Mouse (Mus musculus) kidney, adult 8-10 months (tissue): Measurements from ENCODE around the gene Atxn1.
A peak's percentile ranks its signal among the peaks of the same experiment; 100 is the strongest.

Experiments
- DNase-seq, 2 experiments: peaks; one replicate each; pipeline ENCODE4 v3.0.0; 2022

Gene Atxn1

DNA sequence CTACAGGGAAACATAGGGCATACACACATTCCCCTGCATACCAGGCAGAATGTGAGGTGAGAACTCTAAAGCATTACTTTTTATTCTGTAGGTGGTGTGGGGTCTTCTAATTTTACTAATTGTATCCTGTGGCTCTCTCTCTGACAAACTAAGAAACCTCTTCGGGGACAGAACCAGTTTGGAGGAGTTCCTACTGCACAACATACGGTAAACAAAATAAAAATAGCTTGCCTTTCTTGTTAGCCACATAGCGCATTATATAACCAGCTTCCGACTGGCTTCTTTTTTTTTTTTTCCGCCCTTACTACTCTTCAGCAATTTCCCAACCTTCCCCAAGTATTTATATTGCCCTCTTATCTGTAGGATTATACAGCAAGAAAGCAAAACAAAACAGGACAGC is 2.0 kb downstream of the Atxn1 start:
- no peak for DNase-seq

DNA sequence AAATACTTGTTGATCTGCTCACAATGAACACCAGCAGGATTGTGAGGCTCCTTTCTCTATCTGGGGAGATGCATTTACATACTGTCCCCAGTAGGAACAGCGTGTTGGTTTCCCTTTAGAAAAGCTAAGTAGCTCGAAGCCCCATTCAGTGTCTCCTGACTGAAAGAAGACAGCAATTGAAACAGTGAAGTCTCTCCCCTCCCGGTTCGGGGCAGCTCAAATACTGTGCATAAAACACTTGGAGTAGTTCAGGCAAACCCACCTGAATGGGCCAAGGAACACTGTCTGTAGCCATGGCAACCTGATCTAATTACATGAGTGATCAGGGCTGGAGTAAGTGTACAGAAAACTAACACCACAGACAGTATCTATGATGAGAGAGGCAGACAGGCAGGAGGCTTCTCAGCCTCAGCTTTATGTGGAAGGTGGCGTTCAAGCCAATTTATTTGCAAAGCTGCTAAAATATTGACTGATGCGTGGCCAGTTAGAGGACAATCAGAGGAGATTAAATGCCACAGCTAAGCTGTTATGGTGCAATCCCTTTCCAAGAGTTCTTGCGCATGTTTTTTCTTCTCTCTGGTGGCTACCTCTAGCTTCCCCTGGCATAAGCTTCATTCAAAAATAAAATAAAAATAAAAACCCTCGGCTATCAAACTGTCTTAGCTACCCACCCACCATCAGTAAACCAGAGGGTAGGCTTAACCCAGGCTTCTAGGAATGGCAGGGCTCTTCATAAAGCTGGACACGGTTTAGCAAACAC is 2.8 kb downstream of the Atxn1 start:
- DNase-seq = no peak

DNA sequence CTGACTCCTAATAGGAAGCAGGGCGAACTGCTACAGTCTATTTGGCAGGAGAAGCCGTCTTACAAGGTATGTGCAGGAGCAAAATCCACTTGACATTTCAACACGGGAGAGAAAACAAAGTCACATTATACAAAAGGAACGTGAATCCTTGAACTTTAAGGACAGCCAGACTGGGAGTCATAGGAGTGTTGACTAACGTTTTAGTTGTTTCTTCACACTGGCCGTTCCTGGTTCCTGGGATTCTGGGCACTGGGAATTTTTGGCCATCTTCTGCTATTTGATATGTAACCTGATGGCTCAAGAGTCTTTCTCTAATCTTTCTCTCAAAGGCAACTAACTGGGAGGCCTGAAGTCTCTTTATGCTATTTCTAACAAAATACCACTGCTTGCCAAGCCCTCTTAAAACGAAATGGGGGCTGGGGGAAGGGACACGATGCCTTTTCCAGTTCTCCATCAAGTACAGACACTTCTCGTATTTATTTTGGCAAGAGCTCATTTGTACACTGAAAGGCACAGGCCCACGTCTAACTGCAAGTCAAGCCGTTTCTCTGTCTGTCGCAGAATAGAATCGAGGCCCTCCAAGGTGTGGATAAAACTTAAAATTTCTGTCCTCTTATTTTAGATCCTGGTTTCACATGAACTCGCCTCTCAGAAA is 4.4 kb downstream of the Atxn1 start:
- no peak for DNase-seq

DNA sequence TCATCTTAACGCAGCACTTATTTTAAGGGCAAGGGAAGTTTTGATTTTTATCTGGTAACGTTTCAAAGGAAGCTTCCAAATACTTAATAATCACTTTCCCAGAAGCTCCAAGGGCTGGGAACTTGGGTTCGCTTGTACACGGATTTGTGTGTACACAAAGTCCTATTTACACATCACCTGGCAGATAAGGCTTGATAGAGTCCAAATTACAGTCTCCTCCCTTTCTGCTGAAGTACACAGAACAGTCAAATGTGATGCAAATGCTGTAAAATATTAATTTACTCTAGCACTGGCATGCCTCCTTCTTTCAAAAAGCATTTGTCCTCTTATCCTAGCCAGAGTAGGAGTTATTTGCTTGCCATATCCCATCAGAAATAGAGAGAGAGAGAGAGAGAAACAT is 6.5 kb downstream of the Atxn1 start:
- DNase-seq = peak in 1 of 2 experiments; percentile 50

DNA sequence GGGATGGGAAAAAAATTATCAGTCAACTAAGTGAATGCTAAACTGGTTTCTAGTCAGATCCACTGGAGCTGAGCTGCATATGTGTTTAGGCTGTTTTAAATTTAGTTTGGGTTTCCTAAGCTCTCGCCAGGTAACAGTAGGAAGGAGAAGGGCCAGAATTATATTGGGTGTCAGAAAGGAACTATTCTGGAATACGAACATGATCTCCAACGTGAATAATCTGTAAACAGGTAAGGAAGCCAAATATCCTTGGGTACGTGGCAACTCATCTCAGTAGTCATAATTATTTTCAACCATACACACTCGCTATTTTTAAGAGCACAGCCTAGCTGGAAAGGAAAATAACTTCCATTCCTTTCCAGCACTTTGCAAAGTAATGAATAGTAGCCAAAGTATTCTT is 7.2 kb downstream of the Atxn1 start:
- no peak for DNase-seq

DNA sequence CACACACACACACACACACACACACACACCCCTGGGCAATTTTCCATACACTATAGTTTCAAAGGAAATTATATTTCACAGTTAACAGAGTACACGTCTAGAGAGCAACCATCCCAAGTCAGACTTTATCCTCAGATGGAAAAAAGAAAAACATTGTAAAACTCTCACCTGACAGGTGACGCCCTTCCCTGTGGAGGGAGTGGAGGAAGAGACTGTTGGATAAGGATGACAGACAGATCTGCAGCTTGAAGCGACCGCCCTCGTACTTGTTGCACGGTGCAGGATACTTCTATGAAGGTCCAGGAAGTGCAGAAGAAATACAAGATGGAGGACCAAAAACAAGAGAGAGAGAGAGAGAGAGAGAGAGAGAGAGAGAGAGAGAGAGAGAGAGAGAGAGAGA is 8.5 kb downstream of the Atxn1 start:
- no peak for DNase-seq

DNA sequence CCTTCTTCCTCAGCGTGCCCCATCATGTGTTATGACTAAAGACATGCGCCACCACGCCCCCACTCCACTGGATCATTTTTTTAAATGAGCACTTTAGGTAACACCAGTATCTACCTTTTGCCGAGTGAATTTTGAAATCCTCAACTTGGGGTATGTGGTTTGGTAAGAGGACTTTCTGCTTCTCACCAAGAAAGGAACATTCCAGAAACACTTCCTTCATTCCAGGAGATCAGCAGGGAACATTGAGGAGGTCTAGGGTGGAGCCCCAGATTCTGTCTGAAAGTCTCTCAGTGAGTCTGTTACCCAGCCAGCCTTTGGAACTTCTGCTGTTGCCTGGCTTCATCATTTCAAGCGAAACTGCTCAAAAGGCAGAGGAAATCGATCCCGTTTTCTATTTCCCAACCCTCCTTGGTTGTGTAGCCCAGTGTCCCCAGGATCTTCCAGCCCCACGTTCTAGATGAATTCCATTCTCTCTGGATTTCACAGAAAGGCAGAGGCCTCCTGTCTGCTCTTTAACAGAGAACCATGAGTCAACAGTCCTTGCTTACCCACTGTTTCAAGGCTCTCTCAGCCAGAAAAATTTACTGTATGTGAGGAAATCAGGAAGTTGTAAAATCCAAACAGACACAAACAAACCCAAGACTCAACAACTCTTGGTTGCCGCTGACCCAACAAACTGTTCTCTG is 9.3 kb downstream of the Atxn1 start:
- no peak for DNase-seq

DNA sequence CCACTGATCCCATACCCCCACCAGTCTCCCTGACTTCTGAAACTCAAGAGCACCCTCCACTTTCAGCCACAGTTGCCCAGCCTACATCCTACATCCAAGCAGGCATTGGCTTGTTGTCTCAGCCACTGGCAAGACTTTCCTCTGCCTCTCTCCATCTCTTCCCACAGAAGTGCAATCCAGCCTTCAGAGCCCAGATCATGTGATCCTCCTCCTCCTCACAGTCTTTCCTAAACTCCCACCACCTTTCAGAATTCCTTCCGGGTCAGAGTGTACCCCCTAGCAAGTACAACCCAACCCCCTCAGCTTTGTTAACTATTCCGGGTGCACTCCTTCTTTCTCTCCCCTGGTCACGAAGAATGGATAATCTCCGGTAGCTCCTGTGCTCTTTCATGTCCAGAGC is 11.7 kb downstream of the Atxn1 start:
- no peak for DNase-seq

DNA sequence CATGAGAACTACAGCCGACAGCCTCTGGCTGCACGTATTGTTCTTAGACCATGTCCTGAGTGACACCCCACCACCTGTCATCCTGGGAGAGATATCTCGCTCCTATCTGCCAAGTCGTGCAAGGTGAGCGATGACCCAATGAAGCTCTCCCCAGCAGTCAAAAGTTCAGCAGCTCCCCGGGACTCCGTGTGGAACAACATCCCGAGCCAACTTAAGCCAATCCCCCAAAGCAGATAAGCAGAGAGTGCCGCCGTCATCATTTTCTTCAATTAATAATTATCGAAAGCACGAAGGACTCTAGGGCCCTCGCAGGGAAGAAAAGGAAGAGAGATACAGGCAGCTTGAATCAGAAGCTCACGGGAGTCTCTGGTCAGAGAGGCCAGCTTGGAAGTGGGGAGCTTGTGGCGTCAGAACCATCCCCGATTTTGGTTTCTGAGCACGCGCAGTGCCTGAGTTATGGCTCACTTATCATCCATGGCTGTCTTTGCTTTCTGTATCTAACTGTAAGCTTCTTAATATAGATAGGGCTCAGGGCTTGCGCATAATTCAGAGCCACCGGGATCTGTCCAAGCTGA is 13.7 kb downstream of the Atxn1 start:
- peak; percentile 61 to 77 for DNase-seq

DNA sequence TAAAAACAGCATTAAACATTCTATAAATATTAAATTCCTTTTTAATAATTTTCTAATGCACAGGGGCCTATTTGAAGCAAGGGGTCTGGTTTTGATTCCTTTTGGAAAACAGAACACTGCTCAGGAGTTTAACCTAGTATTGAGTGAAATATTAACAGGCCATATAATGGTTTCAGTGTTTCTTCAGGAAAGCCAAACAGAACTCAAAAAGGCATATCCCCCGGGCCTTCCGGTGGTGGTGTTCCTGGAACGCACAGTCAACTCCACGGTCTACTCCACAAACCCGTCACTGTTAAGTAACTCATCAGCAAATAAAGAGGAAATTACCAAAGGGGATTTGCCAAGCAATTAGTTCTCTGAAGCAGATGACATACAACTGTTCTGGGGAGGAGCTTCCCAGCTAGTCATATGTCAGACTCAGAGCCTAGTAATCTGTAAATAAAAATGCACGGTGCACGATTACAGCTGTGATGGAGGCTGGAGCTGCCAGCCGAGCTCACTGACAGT is 14.4 kb downstream of the Atxn1 start:
- peak; percentile 46 to 52 for DNase-seq

DNA sequence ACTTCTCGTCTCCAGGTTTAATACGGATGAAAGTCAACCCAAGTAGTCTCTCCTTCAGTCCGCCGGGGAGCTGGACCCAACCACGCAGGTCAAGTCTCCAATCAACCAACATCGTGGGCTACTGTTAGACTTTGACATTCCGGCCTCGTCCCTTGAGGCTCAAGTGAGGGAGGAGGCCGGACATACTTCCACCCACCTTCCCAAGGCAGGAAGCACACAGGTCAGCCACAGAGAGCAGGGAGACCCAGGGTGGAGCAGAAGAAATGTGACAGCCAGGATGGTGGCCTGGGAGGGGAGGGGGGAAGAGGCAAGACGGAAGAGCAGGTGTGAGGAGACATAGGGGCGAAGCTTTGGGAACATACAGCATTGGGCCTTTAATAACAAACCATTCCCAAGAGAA is 18.7 kb downstream of the Atxn1 start:
- no peak for DNase-seq

DNA sequence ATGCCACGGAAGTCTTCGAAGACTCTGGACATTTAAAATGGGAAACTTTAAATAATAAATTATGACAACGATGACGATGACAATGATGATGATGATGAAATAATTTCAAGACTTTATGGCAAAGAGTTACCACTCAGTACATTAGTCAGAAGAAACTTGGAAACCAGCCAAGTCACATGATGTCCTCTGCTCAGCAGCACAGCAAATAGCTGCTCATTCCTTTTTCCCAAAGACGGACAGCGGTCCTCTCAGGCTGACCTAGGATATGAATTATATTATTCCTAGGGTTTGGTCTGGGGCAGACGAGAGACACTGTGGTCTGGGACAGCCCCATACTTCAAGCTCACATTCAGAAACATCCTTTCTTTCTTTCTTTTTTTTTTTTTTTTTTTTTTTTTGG is 22.5 kb downstream of the Atxn1 start:
- peak; percentile 41 to 44 for DNase-seq

DNA sequence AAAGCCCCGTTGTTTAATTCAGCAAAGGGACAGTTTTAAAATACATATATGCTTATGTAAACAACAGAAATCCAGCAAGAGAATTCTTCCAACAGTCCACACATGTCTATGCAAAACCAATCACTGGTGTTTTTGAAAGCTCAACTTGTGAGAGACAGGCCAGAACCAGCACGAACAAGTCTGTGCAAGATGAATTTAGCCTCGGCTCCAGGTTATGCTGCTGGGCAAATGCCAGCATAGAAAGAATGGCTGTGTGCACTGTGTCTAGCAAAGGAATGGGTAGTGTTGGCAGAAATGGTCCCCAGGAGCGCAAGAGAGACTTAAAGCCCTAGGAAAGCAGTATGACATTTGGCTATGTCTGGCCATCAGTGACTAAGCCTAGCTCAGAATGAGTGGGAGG is 24.1 kb downstream of the Atxn1 start:
- peak; percentile 44 to 57 for DNase-seq

DNA sequence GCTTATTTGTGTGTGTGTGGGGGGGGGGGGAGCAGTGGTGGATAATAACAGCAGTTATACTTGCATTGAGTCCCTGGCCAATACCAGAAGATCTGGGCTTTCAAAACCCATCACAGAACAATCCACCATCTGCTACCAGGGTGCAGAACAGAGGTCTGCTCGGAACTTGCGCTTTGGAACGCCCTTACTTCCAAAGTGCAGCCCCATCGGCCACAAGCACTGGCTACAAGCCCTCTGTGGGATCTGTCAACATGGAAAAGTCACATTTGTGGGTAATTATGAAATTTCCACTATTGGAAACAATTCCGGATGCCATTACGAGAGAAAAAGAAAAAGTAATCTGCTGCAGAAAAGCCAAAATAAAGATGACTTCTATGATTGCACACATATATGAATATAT is 25.2 kb downstream of the Atxn1 start:
- DNase-seq = no peak

DNA sequence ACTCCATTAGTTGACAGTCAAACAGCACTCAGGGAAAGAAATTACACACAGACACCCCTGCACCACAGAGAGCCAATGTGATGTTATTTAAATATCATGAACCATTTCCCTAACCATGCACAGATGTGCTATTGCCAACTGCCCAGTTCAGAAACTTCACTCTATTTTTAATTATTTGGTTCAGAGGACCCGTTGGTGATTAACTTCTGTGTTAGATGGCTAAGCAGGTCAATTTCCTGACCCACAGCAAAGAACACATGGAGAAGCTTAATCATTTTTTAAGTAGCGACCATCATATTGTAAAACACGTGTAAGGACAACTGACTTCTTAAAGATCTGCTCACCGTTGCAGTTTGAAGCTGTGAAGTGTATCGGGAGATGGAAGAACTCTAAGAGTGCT is 26.7 kb downstream of the Atxn1 start:
- peak; percentile 32 to 54 for DNase-seq

DNA sequence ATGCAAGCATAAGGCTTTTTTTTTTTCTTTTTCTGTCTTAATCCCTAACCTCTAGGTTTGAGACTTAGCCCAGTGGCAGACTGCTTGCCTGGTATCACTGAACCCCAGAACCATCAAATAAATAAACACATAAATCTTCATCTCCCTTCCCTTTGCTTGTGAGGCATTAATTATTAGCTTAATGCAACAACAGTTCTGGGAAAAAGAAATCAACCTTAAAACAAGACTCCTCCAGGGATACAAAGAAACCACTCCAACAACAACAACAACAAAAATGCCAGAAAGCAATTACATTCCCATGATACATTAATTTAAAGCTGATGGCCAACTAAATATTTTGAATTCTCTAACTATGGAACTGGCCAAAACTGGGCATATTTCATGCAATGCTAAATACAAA is 28.0 kb downstream of the Atxn1 start:
- no peak for DNase-seq

DNA sequence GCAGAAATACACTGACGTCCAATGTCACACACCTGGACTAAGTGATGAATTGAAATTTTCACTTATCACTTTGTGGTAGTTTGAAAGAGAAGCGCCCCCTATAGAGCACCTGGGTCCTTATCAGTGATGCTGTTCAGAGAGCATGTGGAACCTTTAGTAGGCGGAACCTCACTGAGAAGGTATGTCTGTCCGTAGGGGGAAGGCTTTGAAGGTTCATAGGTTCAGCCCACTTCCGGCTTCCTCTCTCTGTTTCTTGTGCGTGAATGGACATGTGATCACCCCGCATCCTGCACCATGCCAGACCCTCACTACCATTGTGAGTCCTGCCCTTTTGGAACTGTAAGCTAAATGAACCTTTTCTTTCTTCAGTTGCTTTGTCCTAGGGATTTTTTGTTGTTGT is 29.0 kb downstream of the Atxn1 start:
- no peak for DNase-seq

DNA sequence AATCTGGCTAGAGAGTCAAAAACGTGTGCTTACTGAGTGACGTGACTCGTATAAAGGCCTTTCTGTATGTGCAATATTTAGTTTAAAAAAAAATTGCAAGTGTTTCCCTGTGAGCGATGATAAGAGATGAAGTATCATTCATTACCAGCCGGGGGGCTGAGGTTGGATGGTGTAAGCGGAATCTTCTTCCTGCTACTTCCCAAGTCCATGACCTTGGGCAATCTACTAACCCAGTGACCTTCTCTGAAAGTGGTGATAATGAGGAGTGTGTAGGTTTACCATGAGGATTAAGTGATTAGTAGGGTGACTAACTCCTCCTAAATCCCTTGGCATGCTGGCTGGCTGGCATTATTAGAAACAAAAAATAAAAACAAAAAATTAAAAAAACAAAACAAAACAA is 30.0 kb downstream of the Atxn1 start:
- DNase-seq = no peak

DNA sequence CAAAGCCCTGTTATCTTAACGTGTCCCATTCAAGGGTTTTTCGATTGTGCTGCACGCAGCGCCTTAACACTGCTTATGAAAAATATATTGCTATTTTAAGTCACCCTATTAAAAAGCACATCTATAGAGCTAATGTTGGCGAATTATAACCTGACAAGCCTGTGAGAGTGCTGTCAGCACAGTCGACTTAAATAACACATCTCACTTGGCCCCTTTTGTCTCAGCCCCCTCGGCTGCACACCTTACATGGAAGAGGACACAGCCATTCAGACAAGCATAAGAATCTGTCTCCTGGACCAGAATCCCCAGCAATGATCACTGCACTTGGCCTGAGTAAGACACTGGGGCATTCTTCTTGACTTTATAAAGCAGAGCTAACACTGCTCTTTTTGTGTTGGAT is 30.7 kb downstream of the Atxn1 start:
- DNase-seq = no peak

DNA sequence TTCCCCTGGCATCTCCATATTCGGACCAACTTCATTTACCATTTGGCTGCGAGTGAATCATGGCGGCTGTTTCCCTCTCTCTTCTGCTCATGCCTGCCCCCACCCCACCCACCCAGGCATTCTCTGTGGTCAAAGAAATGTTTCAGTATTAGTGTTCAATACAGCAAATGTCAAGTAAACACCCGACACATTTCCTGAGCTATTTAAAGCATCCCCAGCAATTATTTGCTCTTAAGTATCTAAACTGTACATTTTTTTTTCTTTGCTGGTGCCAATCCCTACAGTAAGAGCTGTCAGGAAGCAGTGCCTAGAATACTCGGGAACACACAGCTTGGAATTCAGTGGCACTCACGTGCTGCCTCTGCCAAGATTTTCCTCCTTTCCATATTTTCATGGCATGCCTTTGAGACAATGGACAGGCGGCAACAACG is 32.3 kb downstream of the Atxn1 start:
- no peak for DNase-seq

DNA sequence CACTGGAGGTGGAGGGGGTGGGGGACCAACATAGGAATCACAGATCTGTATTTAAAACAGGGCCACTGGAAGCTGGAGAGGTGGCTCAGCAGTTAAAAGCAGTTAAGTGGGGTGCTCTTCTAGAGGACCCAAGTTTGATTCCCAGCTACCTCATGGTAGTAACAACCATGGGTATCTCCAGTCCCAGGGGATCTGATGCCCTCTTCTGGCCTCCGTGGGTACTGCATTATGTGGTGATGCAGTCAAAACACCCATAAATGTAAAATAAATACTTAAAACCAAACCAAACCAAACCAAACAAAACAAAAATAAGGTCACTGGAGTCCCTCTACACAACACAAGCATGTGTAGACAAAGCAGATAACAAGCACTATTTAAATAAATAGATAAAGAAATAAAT is 32.9 kb downstream of the Atxn1 start:
- peak in 1 of 2 experiments; percentile 33 for DNase-seq

DNA sequence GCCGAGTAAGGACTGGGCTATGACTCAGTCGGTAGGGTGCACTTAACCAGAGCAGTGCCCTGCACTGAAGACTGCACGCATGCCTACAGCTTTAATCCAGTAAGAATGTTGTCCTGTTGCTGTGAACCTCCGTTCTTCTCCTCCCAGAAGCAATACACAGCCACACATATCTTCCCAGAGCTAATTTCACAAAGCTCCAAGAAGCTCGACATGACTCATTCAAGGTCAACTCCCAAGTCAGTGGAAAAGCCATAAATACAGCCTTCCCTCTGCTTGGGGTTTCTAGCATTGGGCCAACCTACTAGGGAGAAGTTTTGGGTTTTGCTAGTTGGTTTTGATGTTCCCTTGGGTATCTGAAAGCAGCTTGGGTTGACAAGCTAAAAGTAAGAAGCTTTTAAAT is 33.6 kb downstream of the Atxn1 start:
- no peak for DNase-seq

DNA sequence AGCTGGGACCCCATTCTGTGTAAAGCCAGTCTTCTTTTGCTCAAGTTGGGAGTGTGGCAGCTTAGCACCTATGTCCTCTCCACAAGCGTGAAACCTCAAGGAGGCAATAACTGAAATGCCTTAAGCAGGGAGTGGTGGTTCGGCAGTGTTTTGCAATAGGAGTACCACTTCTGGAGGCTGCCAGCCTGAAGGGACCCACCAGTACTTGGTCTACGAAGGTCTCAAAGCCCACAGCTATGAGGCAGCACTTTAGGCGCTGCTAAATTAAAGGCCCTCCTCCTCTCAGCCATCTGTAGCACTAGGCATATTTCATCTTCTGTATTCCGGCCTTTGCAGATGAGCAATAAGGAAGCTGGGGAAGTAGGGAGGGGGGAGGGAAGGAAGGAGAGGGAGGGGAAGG is 35.1 kb downstream of the Atxn1 start:
- DNase-seq = no peak

DNA sequence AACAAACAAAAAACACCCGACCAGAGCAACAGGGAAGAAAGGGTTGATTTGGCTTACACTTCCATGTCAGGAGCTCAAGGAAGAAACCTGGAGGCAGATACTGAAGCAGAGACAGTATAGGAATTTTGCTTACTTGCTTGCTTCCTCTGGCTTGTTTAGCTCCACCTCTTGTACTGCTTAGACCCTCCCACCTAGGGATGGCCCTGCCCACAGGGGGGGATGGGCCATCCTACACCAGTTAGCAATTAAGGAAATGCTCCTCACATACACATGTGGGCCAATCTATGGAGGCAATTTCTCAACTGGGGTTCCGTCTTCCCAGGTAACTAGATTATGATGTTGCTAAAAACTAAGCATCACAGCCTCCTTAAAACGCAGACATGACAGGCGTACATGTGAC is 39.5 kb downstream of the Atxn1 start:
- DNase-seq = no peak
